Mouse (Mus musculus): ENCODE measurements around the gene Wscd1. TPM values are rescaled to one million over a fixed set of nuclear protein-coding genes. Genes with fewer than 3 reads are reported as not detected.

The Wscd1 gene
- 7.0 and 9.6 TPM in 2 replicates for total RNA-seq (2021)
- long read RNA-seq, experiment 1, transcript Wscd1-203 (9 exons, 2,866 nt): major isoform, 14 of 18 reads
- long read RNA-seq, experiment 1, partial matches to known transcripts: 1 of 18 reads
- long read RNA-seq, experiment 1, other reads (novel, unspliced or antisense): 2 of 18 reads
- long read RNA-seq, experiment 2, transcript Wscd1-203 (9 exons, 2,866 nt): major isoform, 7 of 13 reads
- long read RNA-seq, experiment 2, partial matches to known transcripts: 5 of 13 reads
- long read RNA-seq, experiment 2, other reads (novel, unspliced or antisense): 1 of 13 reads

- DNase-seq: no peak
Observed at GRCm38 (mm10) chr11:71749671-71750070, at the start of gene Wscd1. Gene Wscd1, plus strand, starts transcription at chr11:71749920.

DNA sequence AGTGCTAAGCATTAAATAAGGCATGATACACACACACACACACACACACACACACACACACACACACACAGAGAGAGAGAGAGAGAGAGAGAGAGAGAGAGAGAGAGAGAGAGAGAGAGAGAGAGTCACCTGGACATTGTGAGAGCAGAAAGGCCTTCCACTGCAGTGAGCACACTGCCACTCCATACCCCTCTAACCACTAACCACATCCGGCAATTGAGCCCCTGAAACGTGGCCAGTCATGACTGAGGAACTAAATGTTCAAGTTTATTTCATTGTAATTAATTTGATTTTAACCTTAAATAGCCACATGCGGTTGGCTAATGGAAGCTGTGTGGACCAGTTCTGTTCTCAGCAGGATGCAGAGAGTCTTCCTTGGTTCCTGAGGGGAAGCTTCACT is 21.7 kb upstream of the Wscd1 start:
- DNase-seq: no peak

- DNase-seq: no peak
Observed at GRCm38 (mm10) chr11:71729287-71729686, 20.4 kb upstream of the Wscd1 start.

GRCm38 (mm10) chr11:71733771-71734170 is 15.9 kb upstream of the Wscd1 start:
- DNase-seq: no peak

GRCm38 (mm10) chr11:71737106-71737505 is 12.6 kb upstream of the Wscd1 start:
- peak; percentile 47 for DNase-seq

DNA sequence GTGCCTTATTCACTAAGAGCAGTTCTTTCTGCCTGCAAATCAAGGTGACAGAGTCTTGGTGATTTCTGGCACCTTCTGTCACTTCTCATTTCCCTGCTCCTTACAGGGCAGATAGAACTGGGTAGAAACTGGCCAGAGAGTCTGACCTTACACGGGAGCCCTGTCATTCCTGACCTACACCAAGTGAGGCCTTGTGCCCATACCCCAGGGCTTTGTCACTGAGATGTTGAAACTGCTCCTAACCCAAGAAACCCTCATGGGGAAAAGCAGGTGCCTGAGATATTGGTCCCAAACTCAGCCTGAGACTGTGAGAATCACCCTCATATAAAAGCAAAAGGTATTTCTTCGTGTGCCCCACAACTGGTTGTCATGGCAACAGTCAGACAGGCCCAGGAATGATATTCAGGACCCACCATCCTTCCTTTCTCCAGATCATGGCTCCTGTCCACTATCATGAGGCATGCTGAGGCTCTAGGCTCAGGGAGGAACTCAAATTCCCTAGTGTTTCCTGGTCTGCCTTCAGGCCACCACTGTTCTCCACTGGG is 11.1 kb upstream of the Wscd1 start:
- no peak for DNase-seq

DNA sequence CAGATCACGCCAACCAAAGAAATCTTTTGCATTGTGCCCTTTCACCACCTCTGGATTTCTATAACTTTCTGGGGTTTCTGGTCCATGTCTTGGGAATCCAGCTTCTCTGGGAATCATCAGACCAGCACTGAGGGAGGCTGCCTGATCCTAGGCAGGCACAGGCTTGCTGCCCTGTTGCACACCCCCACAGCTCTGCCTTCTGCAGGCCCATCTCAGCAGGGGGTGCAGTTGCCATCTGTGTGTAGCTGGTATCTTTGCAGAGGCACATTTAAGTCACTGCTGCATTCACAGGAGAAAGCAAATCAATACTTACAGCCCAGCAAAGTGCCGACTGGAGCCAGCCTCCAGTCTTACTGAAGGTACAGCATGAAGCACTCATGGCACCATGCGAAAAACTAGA is 3.8 kb upstream of the Wscd1 start:
- DNase-seq: no peak

DNA sequence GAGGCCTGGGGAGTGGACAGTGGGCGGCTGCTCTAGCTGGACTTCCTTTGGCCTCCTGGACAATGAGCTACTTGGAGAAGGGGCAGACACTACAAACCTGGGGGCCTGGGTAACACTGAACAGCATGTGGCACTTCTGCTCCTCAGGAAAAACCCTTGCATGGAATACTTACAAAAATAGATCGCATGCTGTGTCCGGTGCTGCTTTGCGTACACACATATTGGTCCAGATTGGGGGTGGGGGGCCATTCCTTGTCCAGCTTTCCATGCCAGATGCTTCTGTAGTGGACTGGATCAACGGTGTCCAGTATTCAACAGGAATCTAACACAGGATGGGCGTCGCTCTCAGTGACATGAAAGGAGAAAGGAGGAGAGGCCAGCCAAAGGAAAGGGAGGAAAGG is 2.0 kb upstream of the Wscd1 start:
- no peak for DNase-seq

- peak; percentile 71 for DNase-seq
Observed at GRCm38 (mm10) chr11:71750534-71751173, 934 bp downstream of the Wscd1 start.

DNA sequence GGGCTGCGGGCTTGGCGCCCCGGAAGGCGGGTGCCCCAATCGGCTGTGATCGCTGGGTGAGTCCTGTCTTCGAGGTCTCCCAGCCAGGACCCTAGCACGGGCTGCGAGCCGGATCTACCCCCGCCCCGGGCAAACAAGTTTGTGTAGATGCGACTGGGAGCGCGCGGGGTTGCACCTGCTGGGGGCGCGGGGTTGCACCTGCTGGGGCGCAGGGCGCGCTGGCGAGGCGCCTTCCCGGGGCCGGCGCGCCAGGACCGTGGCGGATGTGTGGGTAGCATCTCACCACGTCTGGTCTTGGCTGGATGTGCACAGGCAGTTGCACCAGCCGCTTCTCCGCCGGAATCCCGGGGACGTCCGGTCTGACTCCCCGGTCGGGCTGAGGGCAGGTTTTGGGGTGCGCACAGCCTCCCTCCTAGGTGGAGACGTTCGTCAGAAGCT is 1.5 kb downstream of the Wscd1 start:
- peak; percentile 48 for DNase-seq

DNA sequence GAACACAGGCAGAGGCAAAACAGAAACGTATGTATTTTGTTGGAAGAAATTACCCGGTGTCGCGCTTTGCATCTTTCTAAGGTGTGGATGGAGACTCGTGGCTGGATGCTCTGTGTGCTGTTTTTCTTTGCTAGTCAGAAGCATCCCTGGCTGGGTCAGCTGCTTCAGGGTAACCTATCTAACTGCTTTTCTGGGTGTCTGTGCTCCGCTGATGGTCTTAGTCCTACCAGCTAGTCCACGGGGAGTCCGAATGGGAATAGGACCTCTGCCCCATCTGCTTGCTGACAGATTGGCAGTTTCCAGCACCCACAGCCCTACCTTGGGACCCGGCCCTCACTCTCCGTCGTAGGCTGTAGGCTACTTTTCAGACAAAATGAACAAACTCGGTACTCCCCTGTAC is 2.0 kb downstream of the Wscd1 start:
- no peak for DNase-seq

- no peak for DNase-seq
Observed at GRCm38 (mm10) chr11:71752626-71753025, 2.9 kb downstream of the Wscd1 start.

GRCm38 (mm10) chr11:71755115-71755514 is 5.4 kb downstream of the Wscd1 start:
- DNase-seq: no peak

GRCm38 (mm10) chr11:71756325-71756724 is 6.6 kb downstream of the Wscd1 start:
- DNase-seq: no peak

DNA sequence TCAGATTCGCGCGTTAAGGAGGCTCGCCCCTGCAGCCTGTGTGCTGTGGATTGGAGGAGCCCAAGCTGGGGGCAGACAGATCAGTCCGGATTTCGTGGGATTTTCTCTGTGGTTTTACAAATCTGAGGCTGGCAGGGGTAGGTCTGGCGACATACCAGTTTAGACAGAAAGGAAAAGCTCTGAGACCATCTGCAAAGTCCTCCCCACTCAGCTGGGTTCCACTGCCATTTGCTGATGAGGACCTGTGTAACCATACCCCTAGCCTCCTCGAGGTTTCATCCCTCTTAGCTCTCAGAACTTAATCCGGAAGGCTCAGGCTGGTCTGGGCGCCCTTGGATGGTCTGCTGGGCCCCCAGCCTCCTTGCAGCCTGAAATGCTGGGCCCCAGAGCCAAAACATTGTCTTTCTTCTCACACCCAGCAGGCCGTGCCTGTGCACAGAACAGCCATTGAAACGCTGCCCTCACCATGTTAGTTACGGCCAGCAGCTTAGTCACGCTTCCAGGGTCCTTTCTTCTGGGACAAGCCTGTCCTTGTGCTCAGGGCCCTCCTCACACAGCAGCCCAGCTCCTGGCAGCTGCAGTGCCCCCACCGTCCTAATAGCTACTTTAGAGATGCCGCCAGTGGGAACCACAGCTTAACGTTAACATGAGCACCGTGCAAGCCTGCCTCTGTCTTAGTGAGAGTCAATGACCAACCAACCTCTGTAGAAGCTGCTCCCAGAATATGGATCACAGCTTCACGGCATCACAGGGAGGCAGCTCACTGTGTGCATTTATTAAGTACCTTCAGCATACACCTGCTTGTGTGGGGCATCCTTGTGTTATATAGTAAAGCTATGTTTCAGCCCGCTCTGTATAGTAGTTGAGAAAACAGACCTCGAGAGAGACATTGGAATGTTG is 8.7 kb downstream of the Wscd1 start:
- DNase-seq: peak; percentile 80

DNA sequence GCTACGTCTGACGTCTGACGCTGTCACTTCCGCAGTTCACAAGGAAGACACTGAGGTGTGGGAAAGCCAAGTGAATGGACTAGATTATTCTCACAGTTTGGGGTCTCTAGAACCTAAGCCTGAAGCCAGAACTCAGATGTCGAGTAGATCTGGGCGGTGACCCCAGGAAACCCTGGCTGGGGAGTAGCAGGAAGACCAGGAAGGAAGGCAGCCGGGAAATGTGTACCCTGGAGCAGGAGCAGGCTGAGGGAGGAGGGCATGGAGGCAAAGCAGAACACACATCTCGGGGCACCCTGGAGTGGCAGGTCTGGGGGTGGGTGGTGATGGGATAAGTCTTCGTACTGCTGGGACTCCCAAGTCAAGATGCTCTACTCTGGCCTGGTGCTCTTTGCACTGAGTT is 11.3 kb downstream of the Wscd1 start:
- DNase-seq: peak; percentile 24

GRCm38 (mm10) chr11:71763154-71763553 is 13.4 kb downstream of the Wscd1 start:
- no peak for DNase-seq

DNA sequence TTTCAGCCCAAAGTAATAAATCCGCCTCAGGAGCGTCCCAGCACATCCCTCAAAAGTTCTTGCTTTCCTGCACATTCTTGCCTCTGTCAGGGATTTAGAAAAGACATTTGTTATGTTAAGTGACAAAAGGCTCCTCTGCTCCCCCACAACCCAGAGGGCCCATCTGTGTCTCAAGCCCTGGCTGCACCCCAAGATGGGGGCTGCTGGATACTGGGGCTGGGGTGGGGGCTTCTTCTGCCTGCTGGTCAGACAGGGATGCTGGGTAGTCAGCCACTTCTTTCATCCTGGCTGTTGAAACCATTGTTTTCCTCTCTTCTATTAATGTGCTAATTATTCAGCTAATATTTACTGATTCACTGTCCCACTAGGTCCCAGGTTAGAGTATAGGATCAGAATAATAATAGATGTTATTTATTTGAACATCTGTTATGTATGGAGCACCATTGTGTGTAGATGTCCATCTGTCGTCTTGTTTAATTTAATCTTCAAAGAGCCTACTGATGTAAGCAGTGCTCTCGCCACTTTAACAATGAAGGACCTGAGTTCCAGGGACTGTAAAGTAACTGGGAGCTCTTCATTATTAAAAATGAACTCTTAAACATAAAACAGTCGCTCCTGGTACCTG is 14.0 kb downstream of the Wscd1 start:
- no peak for DNase-seq

- no peak for DNase-seq
Observed at GRCm38 (mm10) chr11:71764743-71765142, 15.0 kb downstream of the Wscd1 start.

DNA sequence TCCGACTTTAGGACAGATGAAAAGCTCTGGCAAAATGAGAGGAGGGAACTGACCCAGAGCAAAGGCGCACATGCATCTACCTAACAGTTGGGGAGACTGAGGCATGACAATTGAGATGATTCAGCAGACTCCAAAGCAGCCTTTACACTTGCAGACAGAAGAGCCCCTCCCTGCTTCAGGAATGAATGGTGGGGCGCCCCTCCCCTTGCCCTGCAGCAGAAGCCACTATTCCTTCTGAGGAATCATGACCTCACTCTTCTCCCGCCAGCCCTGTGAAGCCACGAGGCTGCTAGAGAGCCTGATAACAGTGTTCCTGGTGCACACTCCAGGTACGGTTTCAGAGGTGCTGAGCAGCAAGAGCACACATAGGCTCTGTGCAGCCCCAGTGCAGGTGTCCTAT is 15.6 kb downstream of the Wscd1 start:
- no peak for DNase-seq

DNA sequence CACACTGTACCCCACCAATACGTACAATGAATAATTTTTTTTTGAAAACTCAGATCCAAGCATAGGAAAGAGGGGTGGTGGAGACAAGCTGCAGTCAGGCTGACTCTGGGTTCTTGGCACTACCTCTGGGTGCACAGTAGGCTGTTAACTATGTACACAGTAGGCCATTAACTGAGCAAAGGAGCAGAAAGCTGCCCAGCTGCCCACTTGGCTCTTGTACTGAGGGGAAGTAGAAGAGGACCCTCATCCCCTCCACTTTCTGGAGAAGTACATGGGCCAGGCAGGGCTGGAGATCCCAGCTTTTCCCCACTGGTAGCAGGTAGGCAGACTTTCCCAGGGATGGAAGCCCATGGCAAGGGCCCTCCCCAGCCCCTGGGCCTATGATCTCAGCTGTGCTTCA is 16.7 kb downstream of the Wscd1 start:
- DNase-seq: no peak

GRCm38 (mm10) chr11:71767726-71768125 is 18.0 kb downstream of the Wscd1 start:
- DNase-seq: no peak
